Mouse (Mus musculus) cerebellum, adult 2 months (tissue): Measurements from ENCODE around the gene Hebp1.

ENCODE experiments used
- CTCF ChIP-seq: fragments of 200-500 bp; IDR thresholded peaks from 2 replicates; pipeline ENCODE4 v1.5.1; 2011; ENCODE audit warnings: low read depth, mild to moderate bottlenecking, control low read depth, low read length, moderate library complexity, borderline replicate concordance; ENCODE audit not compliant: insufficient read depth
- POLR2A ChIP-seq: fragments of 200-500 bp; IDR thresholded peaks from 2 replicates; pipeline ENCODE4 v1.6.1; 2011; ENCODE audit warnings: low read length, control low read depth, borderline replicate concordance; ENCODE audit not compliant: insufficient read depth

DNA sequence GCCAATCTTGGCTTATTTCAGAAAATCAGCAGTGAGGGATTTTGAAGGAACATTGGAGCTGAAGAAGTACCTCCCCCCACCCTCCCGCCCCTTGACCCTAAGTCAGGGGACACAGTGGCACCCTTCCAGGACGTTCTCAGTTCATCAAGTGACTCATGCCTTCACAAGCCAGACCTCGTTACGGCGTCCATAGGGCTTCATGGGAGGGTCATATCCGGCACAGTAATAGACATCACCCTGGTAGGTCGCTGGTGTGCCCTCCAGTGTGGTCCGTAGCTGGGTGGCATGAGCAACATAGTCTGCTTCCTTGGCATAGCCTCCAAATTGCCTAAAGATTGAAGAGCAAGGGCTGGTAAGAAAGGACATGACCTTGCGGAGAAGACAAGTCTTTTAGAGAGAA lies 60.1 kb downstream of the Hebp1 start:
- no peak for TF ChIP-seq CTCF
- no peak for TF ChIP-seq POLR2A
